Mouse (Mus musculus) heart, adult 2 months (tissue): ENCODE data around the gene Slc38a1.

Experiments
- CTCF ChIP-seq: fragments of 200-600 bp; IDR thresholded peaks from 2 replicates; pipeline ENCODE4 v1.8.1; 2022; ENCODE audit warnings: antibody characterized with exemption, mild to moderate bottlenecking, moderate library complexity
- EP300 ChIP-seq: fragments of 200-500 bp; IDR thresholded peaks from 2 replicates; pipeline ENCODE4 v1.6.1; 2011; ENCODE audit warnings: low read depth, low read length, control low read depth; ENCODE audit not compliant: insufficient read depth

DNA sequence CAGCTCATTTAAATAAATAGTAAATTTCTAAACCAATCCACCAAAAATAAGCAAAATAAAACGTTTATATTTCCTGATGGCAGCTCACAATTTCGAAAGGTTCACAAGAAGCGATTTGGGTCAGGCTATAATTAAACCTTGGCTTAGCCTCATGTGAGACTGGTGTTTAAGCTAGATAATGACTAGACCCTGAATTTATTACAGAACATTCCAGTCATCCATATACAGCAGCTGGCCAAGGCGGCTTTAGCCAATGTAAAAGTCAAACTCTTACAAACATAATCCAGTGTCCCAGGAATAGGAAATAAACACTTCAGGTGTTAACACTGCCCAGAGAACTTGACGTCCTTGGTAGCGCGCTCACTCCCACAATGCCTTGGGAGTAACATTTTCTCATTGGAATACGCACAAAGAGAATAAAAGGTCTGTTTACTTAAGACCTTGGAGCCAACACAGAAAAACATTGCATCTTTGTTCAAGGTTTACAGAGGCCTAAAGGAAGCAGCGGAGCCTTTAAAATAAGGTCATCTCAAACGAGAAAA, 50.8 kb downstream of the Slc38a1 start:
- no peak for TF ChIP-seq EP300
- no peak for TF ChIP-seq CTCF
